Mouse (Mus musculus) hindbrain, embryonic 11.5 days (tissue): ENCODE data around the gene Vmn1r64. TPM values are rescaled to one million over a fixed set of nuclear protein-coding genes. Genes with fewer than 3 reads are reported as not detected.
"Not testable (repeated sequence)": the region's sequence is repeated elsewhere in the genome, so short reads cannot be mapped to it uniquely, and the experiment has no call there.

Experiments used
- ATAC-seq: fragments of 200-750 bp; cut with Nextera tagmentation; 2 replicates; pipeline ENCODE4 v1.8.0; 2017; ENCODE audit warnings: mild to moderate bottlenecking, moderate TSS enrichment, moderate library complexity; ENCODE audit not compliant: low FRiP score
- DNase-seq: peaks from one replicate; pipeline ENCODE4 v3.0.0-alpha.2; 2015; ENCODE audit warnings: low spot score
- H3K27ac ChIP-seq: fragments of 300-500 bp; sonication (generic); 2 replicates; pipeline ENCODE4 v1.5.1; 2014; ENCODE audit warnings: mild to moderate bottlenecking, low read depth, low read length
- H3K27me3 ChIP-seq: fragments of 300-500 bp; sonication (generic); 2 replicates; pipeline ENCODE4 v1.6.1; 2014; ENCODE audit warnings: mild to moderate bottlenecking, low read length, moderate library complexity, mixed read lengths; ENCODE audit not compliant: control insufficient read depth, insufficient read depth
- H3K36me3 ChIP-seq: fragments of 300-500 bp; sonication (generic); 2 replicates; pipeline ENCODE4 v1.6.1; 2014; ENCODE audit warnings: mild to moderate bottlenecking, low read length, moderate library complexity, mixed read lengths; ENCODE audit not compliant: control insufficient read depth, insufficient read depth
- H3K4me1 ChIP-seq: fragments of 300-500 bp; sonication (generic); replicated peaks from 2 replicates; pipeline ENCODE4 v1.6.1; 2014; ENCODE audit warnings: low read length, mixed read lengths; ENCODE audit not compliant: control insufficient read depth, insufficient read depth
- H3K4me2 ChIP-seq: fragments of 300-500 bp; sonication (generic); replicated peaks from 2 replicates; pipeline ENCODE4 v1.6.1; 2014; ENCODE audit warnings: mild to moderate bottlenecking, low read depth, low read length
- H3K4me3 ChIP-seq: fragments of 300-500 bp; sonication (generic); 2 replicates; pipeline ENCODE4 v1.5.1; 2014; ENCODE audit warnings: low read depth, low read length
- H3K9ac ChIP-seq: fragments of 300-500 bp; sonication (generic); 2 replicates; pipeline ENCODE4 v1.6.1; 2014; ENCODE audit warnings: low read depth, low read length
- H3K9me3 ChIP-seq: fragments of 300-500 bp; sonication (generic); 2 replicates; pipeline ENCODE4 v1.6.1; 2016; ENCODE audit warnings: low read length; ENCODE audit not compliant: control insufficient read depth
- WGBS: fragments of 180-500 bp; shearing (Covaris S2); extraction: QIAGEN DNeasy Blood & Tissue Kit; methylation state at CpG from one replicate; pipeline ENCODE4 v1.1.7; 2014; 5-methylcytosine and 5-hydroxymethylcytosine counted together
- polyA plus RNA-seq: library from polyadenylated mRNA; unstranded; fragments of >200 nt; fragmentation: Nextera tagmentation; extraction: Ambion mirVana; gene quantifications from 2 replicates; pipeline ENCODE4 v1.2.1, GENCODE M21; 2014

The Vmn1r64 gene
- polyA plus RNA-seq: not detected in 2 replicates

GRCm38 (mm10) chr7:5884442-5884841, at the start of gene Vmn1r64:
TSS of gene Vmn1r64 (minus strand) at chr7:5884542.
- no peak within 1 kb of the TSS for H3K4me2 ChIP-seq
- no peaks in the 10 kb centered on the region; the same call in 1 of the 2 replicates for H3K9me3 ChIP-seq

GRCm38 (mm10) chr7:5899238-5899637, 14.9 kb upstream of the Vmn1r64 start:
- DNase-seq: no peak
- Histone ChIP-seq H3K27ac (no peak overlapping the region), H3K9me3 (peaks cover 11% of the 10 kb centered on the region; the same call in 1 of the 2 replicates), H3K4me3 (no peak overlapping the region), H3K36me3 (no peaks in the 10 kb centered on the region), H3K4me1 (no peaks in the 10 kb centered on the region), H3K27me3 (no peaks in the 10 kb centered on the region), H3K9ac (no peak overlapping the region), H3K4me2 (no peak overlapping the region)
- ATAC-seq: no peak
- WGBS: 82% methylated on average over 4 of the region's 4 CpGs

More at GRCm38 (mm10) chr7:5884442-5884841, at the start of gene Vmn1r64:
- ATAC-seq (no peak), DNase-seq (no peak)
- no peaks in the 10 kb centered on the region for H3K27me3 ChIP-seq
- no peak within 1 kb of the TSS for H3K27ac ChIP-seq
- H3K4me1 ChIP-seq: no peaks in the 10 kb centered on the region
- no peaks in the 10 kb centered on the region for H3K36me3 ChIP-seq
- H3K9ac ChIP-seq: no peak within 1 kb of the TSS
- H3K4me3 ChIP-seq: no peak within 1 kb of the TSS

GRCm38 (mm10) chr7:5897245-5897644, 12.9 kb upstream of the Vmn1r64 start:
- not testable (repeated sequence) for H3K27me3 ChIP-seq, H3K36me3 ChIP-seq, H3K4me2 ChIP-seq, H3K27ac ChIP-seq, H3K4me1 ChIP-seq, DNase-seq, H3K9ac ChIP-seq, ATAC-seq, H3K4me3 ChIP-seq
- WGBS: 81% methylated on average over 2 of the region's 2 CpGs
- H3K9me3 ChIP-seq: peaks cover 11% of the 10 kb centered on the region; the same call in 1 of the 2 replicates

Other genes with a start within 250 kb of the Vmn1r64 start
- gene Vmn1r62, start 210.9 kb downstream of the Vmn1r64 start, polyA plus RNA-seq: not detected in 2 replicates
- not detected in 2 replicates for gene Vmn1r63, start 79.1 kb downstream of the Vmn1r64 start, polyA plus RNA-seq
- gene Vmn1r65, start 126.5 kb upstream of the Vmn1r64 start, polyA plus RNA-seq: not detected in 2 replicates
- gene Nlrp4c, start 160.6 kb upstream of the Vmn1r64 start, polyA plus RNA-seq: 0.14 TPM in 1 of 2 replicates, not detected in the other